Mouse (Mus musculus): ENCODE data around the gene Gpr88.
A peak's percentile ranks its signal among the peaks of the same experiment; 100 is the strongest.

The Gpr88 gene

GRCm38 (mm10) chr3:116253077-116253531, at the start of gene Gpr88:
Gpr88 (minus strand) TSS chr3:116253503.
- DNase-seq (ENCODE audit: low spot score in 2 of 2): peak; percentile 84

- DNase-seq (ENCODE audit: low spot score in 2 of 2): no peak
Measured at GRCm38 (mm10) chr3:116302581-116302980, 49.3 kb upstream of the Gpr88 start.

GRCm38 (mm10) chr3:116301754-116302153, 48.5 kb upstream of the Gpr88 start:
- no peak for DNase-seq (ENCODE audit: low spot score in 2 of 2)

GRCm38 (mm10) chr3:116298727-116299126, 45.4 kb upstream of the Gpr88 start:
- no peak for DNase-seq (ENCODE audit: low spot score in 2 of 2)

GRCm38 (mm10) chr3:116298003-116298402, 44.7 kb upstream of the Gpr88 start:
- peak; percentile 35 to 45 for DNase-seq (ENCODE audit: low spot score in 2 of 2)

GRCm38 (mm10) chr3:116297170-116297569, 43.9 kb upstream of the Gpr88 start:
- peak in 1 of 2 experiments; percentile 40 for DNase-seq (ENCODE audit: low spot score in 2 of 2)

GRCm38 (mm10) chr3:116290041-116290815, 36.9 kb upstream of the Gpr88 start:
- DNase-seq (ENCODE audit: low spot score in 2 of 2): no peak

- no peak for DNase-seq (ENCODE audit: low spot score in 2 of 2)
Measured at GRCm38 (mm10) chr3:116288833-116289232, 35.5 kb upstream of the Gpr88 start.

- no peak for DNase-seq (ENCODE audit: low spot score in 2 of 2)
Measured at GRCm38 (mm10) chr3:116284735-116285134, 31.4 kb upstream of the Gpr88 start.

- no peak for DNase-seq (ENCODE audit: low spot score in 2 of 2)
Measured at GRCm38 (mm10) chr3:116283996-116284395, 30.7 kb upstream of the Gpr88 start.

- no peak for DNase-seq (ENCODE audit: low spot score in 2 of 2)
Measured at GRCm38 (mm10) chr3:116281663-116282062, 28.4 kb upstream of the Gpr88 start.

- DNase-seq (ENCODE audit: low spot score in 2 of 2): no peak
Measured at GRCm38 (mm10) chr3:116277146-116277545, 23.8 kb upstream of the Gpr88 start.

- no peak for DNase-seq (ENCODE audit: low spot score in 2 of 2)
Measured at GRCm38 (mm10) chr3:116271679-116272078, 18.4 kb upstream of the Gpr88 start.

GRCm38 (mm10) chr3:116267036-116267654, 13.8 kb upstream of the Gpr88 start:
- no peak for DNase-seq (ENCODE audit: low spot score in 2 of 2)

GRCm38 (mm10) chr3:116266360-116266759, 13.1 kb upstream of the Gpr88 start:
- no peak for DNase-seq (ENCODE audit: low spot score in 2 of 2)

GRCm38 (mm10) chr3:116263977-116264376, 10.7 kb upstream of the Gpr88 start:
- DNase-seq (ENCODE audit: low spot score in 2 of 2): no peak

- DNase-seq (ENCODE audit: low spot score in 2 of 2): no peak
Measured at GRCm38 (mm10) chr3:116263061-116263460, 9.8 kb upstream of the Gpr88 start.

- no peak for DNase-seq (ENCODE audit: low spot score in 2 of 2)
Measured at GRCm38 (mm10) chr3:116256104-116256503, 2.8 kb upstream of the Gpr88 start.

- DNase-seq (ENCODE audit: low spot score in 2 of 2): peak in 1 of 2 experiments; percentile 43
Measured at GRCm38 (mm10) chr3:116252255-116253040, 855 bp downstream of the Gpr88 start.

GRCm38 (mm10) chr3:116251481-116252254, 1.6 kb downstream of the Gpr88 start:
- peak; percentile 49 to 63 for DNase-seq (ENCODE audit: low spot score in 2 of 2)

- no peak for DNase-seq (ENCODE audit: low spot score in 2 of 2)
Measured at GRCm38 (mm10) chr3:116249026-116249425, 4.3 kb downstream of the Gpr88 start.

- no peak for DNase-seq (ENCODE audit: low spot score in 2 of 2)
Measured at GRCm38 (mm10) chr3:116244476-116244875, 8.8 kb downstream of the Gpr88 start.
